Mouse (Mus musculus) lung, postnatal 0 days (tissue): Measurements from ENCODE around the gene Kctd20. TPM values are rescaled to one million over a fixed set of nuclear protein-coding genes. Genes with fewer than 3 reads are reported as not detected.

ENCODE experiments used
- ATAC-seq: fragments of 200-750 bp; cut with Nextera tagmentation; 2 replicates; pipeline ENCODE4 v1.8.0; 2017; ENCODE audit warnings: moderate library complexity
- DNase-seq: peaks from one replicate; pipeline ENCODE4 v3.0.0-alpha.2; 2016; ENCODE audit warnings: low spot score
- H3K27ac ChIP-seq: fragments of 300-500 bp; sonication (generic); 2 replicates; pipeline ENCODE4 v1.5.1; 2014; ENCODE audit warnings: antibody characterized with exemption, mild to moderate bottlenecking, low read length, mixed read lengths
- H3K27me3 ChIP-seq: fragments of 300-500 bp; sonication (generic); replicated peaks from 2 replicates; pipeline ENCODE4 v1.6.1; 2014; ENCODE audit warnings: low read length, mixed read lengths; ENCODE audit not compliant: insufficient read depth
- H3K36me3 ChIP-seq: fragments of 300-500 bp; sonication (generic); 2 replicates; pipeline ENCODE4 v1.6.1; 2014; ENCODE audit warnings: low read length, mixed read lengths; ENCODE audit not compliant: insufficient read depth
- H3K4me1 ChIP-seq: fragments of 300-500 bp; sonication (generic); 2 replicates; pipeline ENCODE4 v1.6.1; 2014; ENCODE audit warnings: antibody characterized with exemption, low read depth, low read length, mixed read lengths; ENCODE audit not compliant: insufficient read depth
- H3K4me2 ChIP-seq: fragments of 300-500 bp; sonication (generic); replicated peaks from 2 replicates; pipeline ENCODE4 v1.6.1; 2014; ENCODE audit warnings: low read depth, mild to moderate bottlenecking, low read length, moderate library complexity, mixed read lengths
- H3K4me3 ChIP-seq: fragments of 300-500 bp; sonication (generic); 2 replicates; pipeline ENCODE4 v1.5.1; 2014; ENCODE audit warnings: low read depth, low read length
- H3K9ac ChIP-seq: fragments of 300-500 bp; sonication (generic); replicated peaks from 2 replicates; pipeline ENCODE4 v1.6.1; 2014; ENCODE audit warnings: low read depth, mild to moderate bottlenecking
- H3K9me3 ChIP-seq: fragments of 300-500 bp; sonication (generic); 2 replicates; pipeline ENCODE4 v1.6.1; 2016; ENCODE audit warnings: low read length, mixed read lengths
- CTCF ChIP-seq: IDR thresholded peaks from 2 replicates; pipeline ENCODE4 v1.5.1; 2016; ENCODE audit warnings: antibody characterized with exemption, mild to moderate bottlenecking
- EP300 ChIP-seq: IDR thresholded peaks from 2 replicates; pipeline ENCODE4 v1.6.1; 2016; ENCODE audit warnings: antibody characterized with exemption, mild to moderate bottlenecking, control low read depth
- WGBS: fragments of 180-500 bp; shearing (Covaris S2); extraction: QIAGEN DNeasy Blood & Tissue Kit; methylation state at CpG from one replicate; pipeline ENCODE4 v1.1.7; 2014; 5-methylcytosine and 5-hydroxymethylcytosine counted together
- polyA plus RNA-seq: library from polyadenylated mRNA; unstranded; fragments of >200 nt; fragmentation: Nextera tagmentation; extraction: Ambion mirVana; gene quantifications from 2 replicates; pipeline ENCODE4 v1.2.1, GENCODE M21; 2015

The Kctd20 gene
- polyA plus RNA-seq, 1 experiment from 2014 or later = 44.3 TPM

GRCm38 (mm10) chr17:28947011-28947939 is 4.5 kb upstream of the Kctd20 start:
- Histone ChIP-seq H3K9ac (no peak overlapping the region), H3K27me3 (no peaks in the 10 kb centered on the region), H3K4me3 (0 out of 2 replicates have a peak overlapping the region, but pooled peaks have one; percentile 1), H3K4me1 (no peaks in the 10 kb centered on the region), H3K9me3 (no peaks in the 10 kb centered on the region), H3K27ac (no peak overlapping the region), H3K4me2 (no peak overlapping the region), H3K36me3 (no peaks in the 10 kb centered on the region)
- 86% methylated on average over 19 of the region's 19 CpGs for WGBS
- no peak; the same call in 1 of the 2 replicates for TF ChIP-seq CTCF
- no peak for TF ChIP-seq EP300
- ATAC-seq (no peak), DNase-seq (no peak)

- no peaks in the 10 kb centered on the region for H3K36me3 ChIP-seq
- DNase-seq = no peak
- 48% methylated on average over 4 of the region's 4 CpGs for WGBS
Observed at GRCm38 (mm10) chr17:28948661-28949060, 3.1 kb upstream of the Kctd20 start.

DNA sequence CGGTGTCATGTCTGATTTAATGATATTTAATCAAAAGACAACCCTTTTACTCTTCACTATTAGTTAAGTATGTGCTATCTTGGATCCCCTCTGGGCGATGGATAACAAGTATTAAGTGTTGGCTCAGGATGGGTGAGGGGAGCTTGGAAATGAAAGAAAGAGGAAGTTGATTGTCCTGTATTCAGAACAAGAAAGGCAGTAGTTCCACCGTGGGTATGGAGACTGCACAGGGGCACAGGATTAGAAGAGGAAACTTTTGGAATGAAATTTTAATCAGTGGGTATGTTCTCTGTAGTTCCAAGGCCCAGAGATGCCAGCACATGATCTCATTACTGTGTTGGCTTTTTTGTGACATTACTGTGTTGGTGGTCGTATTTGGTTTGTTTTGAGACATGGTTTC is 999 bp upstream of the Kctd20 start:
- Histone ChIP-seq H3K36me3 (no peaks in the 10 kb centered on the region), H3K4me1 (peaks cover 12% of the 10 kb centered on the region), H3K9me3 (no peaks in the 10 kb centered on the region), H3K27ac (0 out of 2 replicates have a peak overlapping the region, but pooled peaks have one; percentile 97), H3K4me3 (no peak overlapping the region), H3K27me3 (no peaks in the 10 kb centered on the region), H3K9ac (no peak overlapping the region), H3K4me2 (no peak overlapping the region)
- no peak for ATAC-seq
- no peak for DNase-seq
- WGBS = 52% methylated on average over 4 of the region's 4 CpGs
- TF ChIP-seq CTCF = no peak
- no peak for TF ChIP-seq EP300

More at GRCm38 (mm10) chr17:28948661-28949060, 3.1 kb upstream of the Kctd20 start:
- H3K4me3 ChIP-seq = no peak overlapping the region
- no peaks in the 10 kb centered on the region for H3K27me3 ChIP-seq
- no peaks in the 10 kb centered on the region for H3K9me3 ChIP-seq
- peaks cover 5% of the 10 kb centered on the region for H3K4me1 ChIP-seq
- no peak overlapping the region for H3K4me2 ChIP-seq
- TF ChIP-seq EP300 (no peak), CTCF (no peak)
- no peak overlapping the region for H3K9ac ChIP-seq
- ATAC-seq = no peak
- H3K27ac ChIP-seq = no peak overlapping the region

DNA sequence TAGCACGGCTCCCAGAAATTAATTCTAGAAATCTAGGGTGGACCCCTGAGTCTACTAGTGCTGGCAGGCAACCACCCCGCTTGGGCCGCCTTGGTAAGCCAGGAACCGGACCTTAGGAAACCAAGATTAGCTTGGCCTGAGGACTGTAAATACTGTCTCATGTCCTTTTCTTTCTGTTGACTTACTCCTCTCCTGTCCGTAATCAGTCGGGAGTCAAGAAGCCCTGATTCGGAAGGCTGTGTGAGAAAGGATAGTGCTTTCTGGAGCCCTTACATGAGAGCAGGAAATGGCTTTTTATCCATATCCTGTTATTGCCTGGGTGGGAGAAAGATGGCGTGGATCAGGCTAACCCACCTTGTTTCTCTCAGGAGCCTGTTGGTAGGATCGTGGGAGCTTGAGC is 1.5 kb downstream of the Kctd20 start:
- Histone ChIP-seq H3K4me2 (peak overlapping the region; percentile 75), H3K27me3 (no peaks in the 10 kb centered on the region), H3K27ac (peak overlapping the region; percentile 97), H3K36me3 (0 out of 2 replicates have a peak, but pooled peaks cover 2% of the 10 kb centered on the region), H3K4me3 (peak overlapping the region; percentile 70), H3K9ac (peak overlapping the region; percentile 77), H3K4me1 (peaks cover 12% of the 10 kb centered on the region), H3K9me3 (no peaks in the 10 kb centered on the region)
- WGBS = 2% methylated on average over 9 of the region's 9 CpGs
- DNase-seq = peak; percentile 39
- TF ChIP-seq CTCF (no peak), EP300 (no peak)
- ATAC-seq = no peak

DNA sequence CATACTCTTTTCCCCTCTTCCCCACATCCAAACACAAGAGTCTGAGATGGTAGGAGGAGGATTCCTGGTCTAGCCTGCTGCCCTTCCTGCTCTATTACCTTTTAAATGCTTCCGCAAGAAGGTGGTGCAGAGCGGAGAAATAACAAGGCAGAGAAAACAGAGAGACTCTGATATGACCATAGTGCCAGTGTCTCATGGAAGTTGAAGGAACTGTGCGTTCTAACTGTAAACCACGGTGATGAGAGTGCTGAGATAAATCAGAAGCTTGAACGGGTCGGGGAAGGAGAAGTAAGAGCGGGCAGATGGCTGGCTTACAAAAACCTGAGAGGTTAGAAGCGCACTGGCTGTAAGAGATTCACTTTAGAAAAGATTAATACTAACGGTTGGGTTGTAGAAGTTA is 2.7 kb downstream of the Kctd20 start:
- no peak overlapping the region for H3K4me3 ChIP-seq
- H3K4me1 ChIP-seq = peaks cover 12% of the 10 kb centered on the region
- no peak overlapping the region for H3K9ac ChIP-seq
- H3K27me3 ChIP-seq = no peaks in the 10 kb centered on the region
- 95% methylated on average over 9 of the region's 9 CpGs for WGBS
- peak overlapping the region; percentile 75; the same call in 1 of the 2 replicates for H3K4me2 ChIP-seq
- H3K27ac ChIP-seq = no peak overlapping the region
- ATAC-seq (no peak), DNase-seq (no peak)
- 0 out of 2 replicates have a peak, but pooled peaks cover 3% of the 10 kb centered on the region for H3K36me3 ChIP-seq
- TF ChIP-seq EP300 (no peak), CTCF (no peak)
- H3K9me3 ChIP-seq = no peaks in the 10 kb centered on the region

GRCm38 (mm10) chr17:28960597-28960996 is 8.8 kb downstream of the Kctd20 start:
- Histone ChIP-seq H3K4me2 (no peak overlapping the region), H3K4me1 (no peaks in the 10 kb centered on the region), H3K27ac (no peak overlapping the region), H3K27me3 (no peaks in the 10 kb centered on the region), H3K9ac (no peak overlapping the region), H3K36me3 (peaks cover 33% of the 10 kb centered on the region), H3K9me3 (no peaks in the 10 kb centered on the region), H3K4me3 (no peak overlapping the region)
- peak; percentile 34; the same call in 1 of the 2 replicates for TF ChIP-seq CTCF
- no peak for TF ChIP-seq EP300
- ATAC-seq (no peak), DNase-seq (no peak)
- 48% methylated on average over 10 of the region's 10 CpGs for WGBS
